Mouse (Mus musculus): ENCODE measurements around the gene Gm42906. TPM values are rescaled to one million over a fixed set of nuclear protein-coding genes. Genes with fewer than 3 reads are reported as not detected.

Gm42906 gene
- polyA plus RNA-seq, 1 experiment = not detected

GRCm38 (mm10) chr5:151054743-151055114, 373.2 kb downstream of the Gm42906 start:
- no peak overlapping the region for H3K27ac ChIP-seq (ENCODE audit: insufficient read depth, low read depth, low read length)

GRCm38 (mm10) chr5:151054100-151054742, 373.7 kb downstream of the Gm42906 start:
- no peaks in the 10 kb centered on the region for H3K27me3 ChIP-seq (ENCODE audit: control insufficient read depth, insufficient read depth, low read length)
- H3K4me1 ChIP-seq (ENCODE audit: control insufficient read depth, insufficient read depth, insufficient read length, low read length) = no peaks in the 10 kb centered on the region
- H3K4me3 ChIP-seq (ENCODE audit: low read depth, low read length) = no peak overlapping the region
- TF ChIP-seq POLR2A (IDR thresholded peaks at IDR 0.05; ENCODE audit: low read depth, low read length) = no peak
- no peak for TF ChIP-seq CTCF (IDR thresholded peaks at IDR 0.05; ENCODE audit: extremely low read depth, insufficient read length, insufficient replicate concordance, low read depth, low read length)
- peaks cover 28% of the 10 kb centered on the region for H3K36me3 ChIP-seq (ENCODE audit: control insufficient read depth, insufficient read depth, low read length)
- no peak overlapping the region for H3K27ac ChIP-seq (ENCODE audit: insufficient read depth, low read depth, low read length)
- WGBS = 56% methylated on average over 7 of the region's 7 CpGs

More at GRCm38 (mm10) chr5:151054743-151055114, 373.2 kb downstream of the Gm42906 start:
- H3K4me3 ChIP-seq (ENCODE audit: low read depth, low read length) = no peak overlapping the region
- 84% methylated on average over 4 of the region's 4 CpGs for WGBS
- TF ChIP-seq POLR2A (IDR thresholded peaks at IDR 0.05; ENCODE audit: low read depth, low read length) (no peak), CTCF (IDR thresholded peaks at IDR 0.05; ENCODE audit: extremely low read depth, insufficient read length, insufficient replicate concordance, low read depth, low read length) (no peak)
- no peaks in the 10 kb centered on the region for H3K4me1 ChIP-seq (ENCODE audit: control insufficient read depth, insufficient read depth, insufficient read length, low read length)
- no peaks in the 10 kb centered on the region for H3K27me3 ChIP-seq (ENCODE audit: control insufficient read depth, insufficient read depth, low read length)
- peaks cover 26% of the 10 kb centered on the region for H3K36me3 ChIP-seq (ENCODE audit: control insufficient read depth, insufficient read depth, low read length)

GRCm38 (mm10) chr5:151053190-151053589, 374.8 kb downstream of the Gm42906 start:
- Histone ChIP-seq H3K4me3 (ENCODE audit: low read depth, low read length) (no peak overlapping the region), H3K4me1 (ENCODE audit: control insufficient read depth, insufficient read depth, insufficient read length, low read length) (no peaks in the 10 kb centered on the region), H3K36me3 (ENCODE audit: control insufficient read depth, insufficient read depth, low read length) (peaks cover 25% of the 10 kb centered on the region), H3K27me3 (ENCODE audit: control insufficient read depth, insufficient read depth, low read length) (no peaks in the 10 kb centered on the region), H3K27ac (ENCODE audit: insufficient read depth, low read depth, low read length) (no peak overlapping the region)
- WGBS = 95% methylated on average over 5 of the region's 5 CpGs
- TF ChIP-seq CTCF (IDR thresholded peaks at IDR 0.05; ENCODE audit: extremely low read depth, insufficient read length, insufficient replicate concordance, low read depth, low read length) (no peak), POLR2A (IDR thresholded peaks at IDR 0.05; ENCODE audit: low read depth, low read length) (no peak)

GRCm38 (mm10) chr5:151052331-151052730, 375.6 kb downstream of the Gm42906 start:
- H3K27ac ChIP-seq (ENCODE audit: insufficient read depth, low read depth, low read length) = no peak overlapping the region
- peaks cover 25% of the 10 kb centered on the region for H3K36me3 ChIP-seq (ENCODE audit: control insufficient read depth, insufficient read depth, low read length)
- H3K4me3 ChIP-seq (ENCODE audit: low read depth, low read length) = no peak overlapping the region
- no peaks in the 10 kb centered on the region for H3K4me1 ChIP-seq (ENCODE audit: control insufficient read depth, insufficient read depth, insufficient read length, low read length)
- H3K27me3 ChIP-seq (ENCODE audit: control insufficient read depth, insufficient read depth, low read length) = no peaks in the 10 kb centered on the region
- WGBS = 97% methylated on average over 8 of the region's 8 CpGs
- TF ChIP-seq POLR2A (IDR thresholded peaks at IDR 0.05; ENCODE audit: low read depth, low read length) = no peak
- TF ChIP-seq CTCF (IDR thresholded peaks at IDR 0.05; ENCODE audit: extremely low read depth, insufficient read length, insufficient replicate concordance, low read depth, low read length) = no peak

- Histone ChIP-seq H3K27ac (ENCODE audit: insufficient read depth, low read depth, low read length) (no peak overlapping the region), H3K4me1 (ENCODE audit: control insufficient read depth, insufficient read depth, insufficient read length, low read length) (no peaks in the 10 kb centered on the region), H3K36me3 (ENCODE audit: control insufficient read depth, insufficient read depth, low read length) (peaks cover 42% of the 10 kb centered on the region), H3K4me3 (ENCODE audit: low read depth, low read length) (no peak overlapping the region), H3K27me3 (ENCODE audit: control insufficient read depth, insufficient read depth, low read length) (no peaks in the 10 kb centered on the region)
- TF ChIP-seq CTCF (IDR thresholded peaks at IDR 0.05; ENCODE audit: extremely low read depth, insufficient read length, insufficient replicate concordance, low read depth, low read length) = no peak
- TF ChIP-seq POLR2A (IDR thresholded peaks at IDR 0.05; ENCODE audit: low read depth, low read length) = no peak
- 77% methylated on average over 12 of the region's 12 CpGs for WGBS
These were observed 380.5 kb downstream of the Gm42906 start for GRCm38 (mm10) chr5:151047488-151047887.

GRCm38 (mm10) chr5:151046917-151047316, 381.0 kb downstream of the Gm42906 start:
- 80% methylated on average over 7 of the region's 7 CpGs for WGBS
- Histone ChIP-seq H3K36me3 (ENCODE audit: control insufficient read depth, insufficient read depth, low read length) (peaks cover 41% of the 10 kb centered on the region), H3K27ac (ENCODE audit: insufficient read depth, low read depth, low read length) (no peak overlapping the region), H3K27me3 (ENCODE audit: control insufficient read depth, insufficient read depth, low read length) (no peaks in the 10 kb centered on the region), H3K4me1 (ENCODE audit: control insufficient read depth, insufficient read depth, insufficient read length, low read length) (no peaks in the 10 kb centered on the region), H3K4me3 (ENCODE audit: low read depth, low read length) (no peak overlapping the region)
- TF ChIP-seq CTCF (IDR thresholded peaks at IDR 0.05; ENCODE audit: extremely low read depth, insufficient read length, insufficient replicate concordance, low read depth, low read length) (no peak), POLR2A (IDR thresholded peaks at IDR 0.05; ENCODE audit: low read depth, low read length) (no peak)

- peaks cover 45% of the 10 kb centered on the region for H3K36me3 ChIP-seq (ENCODE audit: control insufficient read depth, insufficient read depth, low read length)
- no peaks in the 10 kb centered on the region for H3K27me3 ChIP-seq (ENCODE audit: control insufficient read depth, insufficient read depth, low read length)
- H3K4me1 ChIP-seq (ENCODE audit: control insufficient read depth, insufficient read depth, insufficient read length, low read length) = no peaks in the 10 kb centered on the region
- no peak overlapping the region for H3K27ac ChIP-seq (ENCODE audit: insufficient read depth, low read depth, low read length)
- no peak for TF ChIP-seq POLR2A (IDR thresholded peaks at IDR 0.05; ENCODE audit: low read depth, low read length)
- no peak for TF ChIP-seq CTCF (IDR thresholded peaks at IDR 0.05; ENCODE audit: extremely low read depth, insufficient read length, insufficient replicate concordance, low read depth, low read length)
- 91% methylated on average over 6 of the region's 6 CpGs for WGBS
- no peak overlapping the region for H3K4me3 ChIP-seq (ENCODE audit: low read depth, low read length)
These were observed 381.8 kb downstream of the Gm42906 start for GRCm38 (mm10) chr5:151046131-151046530.
